Mouse (Mus musculus): Measurements from ENCODE around the gene Cbx3. TPM values are rescaled to one million over a fixed set of nuclear protein-coding genes. Genes with fewer than 3 reads are reported as not detected.

Gene Cbx3
- total and polyA plus RNA-seq, 3 experiments: 145 to 300 (median 258) TPM

GRCm38 (mm10) chr6:51486731-51487130 lies 16.6 kb downstream of the Cbx3 start:
- H3K4me3 ChIP-seq (replicated peaks in 1 of 3; ENCODE audit: low read depth in 2 of 3, low read length in 2 of 3, poor library complexity in 1 of 3): no peak overlapping the region
- H3K27me3 ChIP-seq (replicated peaks): no peaks in the 10 kb centered on the region
- in situ Hi-C loops (cut with MboI; ENCODE audit: low pct_ligation_motif_present, low pct_unique_long_range_greater_than_20kb, low sequenced_read_pairs) (no loop called here), dilution Hi-C loops (cut with MboI; ENCODE audit: extremely low pct_ligation_motif_present, extremely low pct_unique_long_range_greater_than_20kb, low sequenced_read_pairs) (no loop called here)
- no peak overlapping the region for H3K9ac ChIP-seq (ENCODE audit: insufficient read depth, low read depth)
- H3K9me3 ChIP-seq (replicated peaks; ENCODE audit: low read length): peaks cover 4% of the 10 kb centered on the region
- H3K79me2 ChIP-seq (replicated peaks; ENCODE audit: control insufficient read depth, extremely low read depth, insufficient read depth, poor library complexity, severe bottlenecking): no peaks in the 10 kb centered on the region
- DNase-seq (ENCODE audit: extremely low read depth): no peak
- no peak overlapping the region for H3K4me2 ChIP-seq (ENCODE audit: insufficient read depth, low read depth, poor library complexity, severe bottlenecking)
- H3K36me3 ChIP-seq (replicated peaks in 1 of 2; ENCODE audit: control insufficient read depth in 1 of 2, insufficient read depth in 1 of 2, low read length in 1 of 2): peaks cover 9 to 14% of the 10 kb centered on the region in 2 experiments
- TF ChIP-seq ETS1 (conservative IDR thresholded peaks at IDR 0.05; ENCODE audit: low read depth, low read length) (no peak), NRF1 (IDR thresholded peaks at IDR 0.05; ENCODE audit: low read depth, low read length) (no peak), MYC (IDR thresholded peaks at IDR 0.05; ENCODE audit: low read depth, low read length) (no peak), KAT2A (IDR thresholded peaks at IDR 0.05; ENCODE audit: insufficient replicate concordance, low read length) (no peak), SMC3 (IDR thresholded peaks at IDR 0.05; ENCODE audit: low read depth, low read length) (no peak), TBP (conservative IDR thresholded peaks at IDR 0.05; ENCODE audit: low read depth, low read length) (no peak), TCF12 (IDR thresholded peaks at IDR 0.05; ENCODE audit: low read depth, low read length) (no peak), UBTF (IDR thresholded peaks at IDR 0.05; ENCODE audit: low read depth, low read length) (no peak), SIN3A (IDR thresholded peaks at IDR 0.05; ENCODE audit: low read length) (no peak), NELFE (IDR thresholded peaks at IDR 0.05; ENCODE audit: low read depth, low read length) (no peak), MAX (IDR thresholded peaks at IDR 0.05; ENCODE audit: low read length) (no peak), CHD2 (IDR thresholded peaks at IDR 0.05; ENCODE audit: low read length) (no peak), MAZ (IDR thresholded peaks at IDR 0.05; ENCODE audit: low read depth, low read length) (no peak), RCOR1 (conservative IDR thresholded peaks at IDR 0.05; ENCODE audit: low read depth, low read length) (no peak), MXI1 (IDR thresholded peaks at IDR 0.05; ENCODE audit: low read depth, low read length) (no peak)
- H3K4me1 ChIP-seq (ENCODE audit: control insufficient read depth in 1 of 2, insufficient read depth in 2 of 2): no peaks in the 10 kb centered on the region
- H3K27ac ChIP-seq (ENCODE audit: insufficient read depth, low read depth): no peak overlapping the region

- Histone ChIP-seq H3K27ac (ENCODE audit: insufficient read depth, low read depth) (no peak overlapping the region), H3K79me2 (replicated peaks; ENCODE audit: control insufficient read depth, extremely low read depth, insufficient read depth, poor library complexity, severe bottlenecking) (no peaks in the 10 kb centered on the region), H3K4me1 (ENCODE audit: control insufficient read depth in 1 of 2, insufficient read depth in 2 of 2) (no peaks in the 10 kb centered on the region), H3K4me2 (ENCODE audit: insufficient read depth, low read depth, poor library complexity, severe bottlenecking) (no peak overlapping the region), H3K9ac (ENCODE audit: insufficient read depth, low read depth) (no peak overlapping the region), H3K9me3 (replicated peaks; ENCODE audit: low read length) (peaks cover 4% of the 10 kb centered on the region), H3K27me3 (replicated peaks) (no peaks in the 10 kb centered on the region), H3K36me3 (replicated peaks in 1 of 2; ENCODE audit: control insufficient read depth in 1 of 2, insufficient read depth in 1 of 2, low read length in 1 of 2) (no peaks in the 10 kb centered on the region), H3K4me3 (replicated peaks in 1 of 3; ENCODE audit: low read depth in 2 of 3, low read length in 2 of 3, poor library complexity in 1 of 3) (no peak overlapping the region)
- no peak for TF ChIP-seq KAT2A (IDR thresholded peaks at IDR 0.05; ENCODE audit: insufficient replicate concordance, low read length)
- no peak for TF ChIP-seq TBP (conservative IDR thresholded peaks at IDR 0.05; ENCODE audit: low read depth, low read length)
- TF ChIP-seq NRF1 (IDR thresholded peaks at IDR 0.05; ENCODE audit: low read depth, low read length): no peak
- no peak for TF ChIP-seq SIN3A (IDR thresholded peaks at IDR 0.05; ENCODE audit: low read length)
- TF ChIP-seq GABPA (IDR thresholded peaks at IDR 0.05; ENCODE audit: insufficient replicate concordance, low read depth, low read length): no peak
- no peak for TF ChIP-seq ZKSCAN1 (IDR thresholded peaks at IDR 0.05; ENCODE audit: borderline replicate concordance, low read depth, low read length)
- no peak for TF ChIP-seq NELFE (IDR thresholded peaks at IDR 0.05; ENCODE audit: low read depth, low read length)
- no peak for TF ChIP-seq JUND (conservative IDR thresholded peaks at IDR 0.05; ENCODE audit: low read depth, low read length)
- no peak for TF ChIP-seq UBTF (IDR thresholded peaks at IDR 0.05; ENCODE audit: low read depth, low read length)
- no peak for TF ChIP-seq CHD1 (IDR thresholded peaks at IDR 0.05; ENCODE audit: low read depth, low read length)
- TF ChIP-seq ZMIZ1 (IDR thresholded peaks at IDR 0.05; ENCODE audit: low read depth, low read length): no peak
- TF ChIP-seq CHD2 (IDR thresholded peaks at IDR 0.05; ENCODE audit: low read length): no peak
- no peak for TF ChIP-seq IRF4 (IDR thresholded peaks at IDR 0.05; ENCODE audit: low read depth, low read length)
- no peak for TF ChIP-seq MAFK (IDR thresholded peaks at IDR 0.05; ENCODE audit: insufficient replicate concordance, low read length)
- no peak for TF ChIP-seq TCF12 (IDR thresholded peaks at IDR 0.05; ENCODE audit: low read depth, low read length)
- no peak for TF ChIP-seq ETS1 (conservative IDR thresholded peaks at IDR 0.05; ENCODE audit: low read depth, low read length)
- TF ChIP-seq BHLHE40 (IDR thresholded peaks at IDR 0.05; ENCODE audit: low read depth, low read length): no peak
- TF ChIP-seq MAZ (IDR thresholded peaks at IDR 0.05; ENCODE audit: low read depth, low read length): no peak
- no peak for TF ChIP-seq CTCF (conservative IDR thresholded peaks at IDR 0.05 in 1 of 2, IDR thresholded peaks at IDR 0.05 in 1 of 2; ENCODE audit: low read depth in 2 of 2, low read length in 2 of 2)
- in situ Hi-C loops (cut with MboI; ENCODE audit: low pct_ligation_motif_present, low pct_unique_long_range_greater_than_20kb, low sequenced_read_pairs) (no loop called here), dilution Hi-C loops (cut with MboI; ENCODE audit: extremely low pct_ligation_motif_present, extremely low pct_unique_long_range_greater_than_20kb, low sequenced_read_pairs) (no loop called here)
- no peak for DNase-seq (ENCODE audit: extremely low read depth)
Observed at GRCm38 (mm10) chr6:51489787-51490186, 19.6 kb downstream of the Cbx3 start.

All from CH12.LX (cell line).